Mouse (Mus musculus) frontal cortex, postnatal 10 days (tissue): ENCODE data around the gene Kctd2.
"Not testable (repeated sequence)": the region's sequence is repeated elsewhere in the genome, so short reads cannot be mapped to it uniquely, and the experiment has no call there.

Source experiments
- DNase-seq, 2 experiments: peaks; one replicate each; pipeline ENCODE4 v3.0.0; 2022; ENCODE audit warnings: low spot score in 2 of 2, mixed read lengths in 1 of 2

Gene Kctd2

DNA sequence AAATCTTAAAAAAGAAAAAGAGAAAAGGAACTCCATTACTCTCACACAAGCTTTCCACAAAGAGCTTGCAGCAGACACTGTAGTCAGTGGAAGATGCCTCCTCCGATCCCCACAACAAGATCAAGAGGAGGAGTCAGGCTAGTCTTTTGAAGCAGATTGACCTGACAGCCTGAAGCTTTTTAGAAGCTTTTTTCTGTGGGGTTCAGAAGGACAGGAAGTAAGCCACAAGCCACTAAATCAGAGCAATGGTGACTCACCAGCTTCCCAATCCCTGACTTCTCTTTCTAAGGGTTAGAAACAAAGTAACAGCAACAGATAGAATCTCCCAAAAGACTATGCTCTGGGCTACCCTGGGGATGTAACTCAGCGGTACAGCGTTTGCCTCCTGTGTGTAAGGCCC lies 19.4 kb downstream of the Kctd2 start:
- DNase-seq = no peak

DNA sequence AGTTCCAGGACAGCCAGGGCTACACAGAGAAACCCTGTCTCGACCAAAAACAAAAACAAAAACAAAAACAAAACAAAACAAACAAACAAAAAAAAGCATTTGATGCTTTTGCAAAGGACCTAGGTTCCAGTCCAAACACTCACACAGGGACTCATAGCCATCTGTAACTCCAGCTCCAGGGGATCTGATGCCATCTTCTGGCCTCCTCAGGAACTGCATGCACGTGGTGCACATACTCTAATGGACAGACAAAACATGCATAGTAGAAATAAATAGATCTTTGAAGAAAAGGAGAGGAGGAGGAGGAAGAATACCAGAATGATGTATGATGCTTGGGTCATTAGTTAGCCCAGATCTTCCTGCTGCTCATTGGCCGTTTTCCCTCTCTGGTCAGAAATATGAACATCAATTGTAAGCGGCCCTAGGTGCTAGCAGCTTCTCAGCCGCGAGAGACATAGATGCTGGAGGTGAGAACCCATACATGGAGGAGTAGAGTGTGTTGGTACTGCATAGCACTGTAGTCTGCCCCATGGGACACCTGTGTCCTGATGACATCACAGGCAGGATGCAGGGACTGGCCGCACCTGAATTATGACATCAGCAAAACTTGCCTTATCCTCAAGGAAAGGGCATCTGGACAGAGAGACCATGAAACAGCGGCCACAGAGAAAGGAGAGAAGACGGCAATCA lies 20.1 kb downstream of the Kctd2 start, which contains the start of gene Trim80:
Gene Trim80 (plus strand): TSS at position 640 of the 690 bp plus-strand sequence.
- no peak for DNase-seq

DNA sequence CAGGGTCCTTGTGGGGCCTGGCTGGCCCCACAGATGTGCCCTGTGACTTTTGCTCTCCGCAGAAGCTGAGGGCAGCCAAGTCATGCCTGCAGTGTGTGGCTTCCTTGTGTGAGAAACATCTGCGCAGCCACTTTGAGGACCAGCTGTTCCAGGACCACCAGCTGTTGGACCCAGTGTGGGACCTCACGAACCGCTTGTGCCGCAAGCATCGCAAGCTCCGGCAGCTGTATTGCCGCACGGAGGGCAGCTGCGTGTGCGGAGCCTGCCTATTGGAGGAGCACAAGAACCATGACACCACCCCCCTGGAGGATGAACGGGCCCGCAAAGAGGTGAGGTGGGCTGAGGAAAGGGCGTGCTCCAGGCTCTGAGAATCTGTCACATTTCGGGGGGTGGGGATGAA lies 21.5 kb downstream of the Kctd2 start:
- no peak for DNase-seq

DNA sequence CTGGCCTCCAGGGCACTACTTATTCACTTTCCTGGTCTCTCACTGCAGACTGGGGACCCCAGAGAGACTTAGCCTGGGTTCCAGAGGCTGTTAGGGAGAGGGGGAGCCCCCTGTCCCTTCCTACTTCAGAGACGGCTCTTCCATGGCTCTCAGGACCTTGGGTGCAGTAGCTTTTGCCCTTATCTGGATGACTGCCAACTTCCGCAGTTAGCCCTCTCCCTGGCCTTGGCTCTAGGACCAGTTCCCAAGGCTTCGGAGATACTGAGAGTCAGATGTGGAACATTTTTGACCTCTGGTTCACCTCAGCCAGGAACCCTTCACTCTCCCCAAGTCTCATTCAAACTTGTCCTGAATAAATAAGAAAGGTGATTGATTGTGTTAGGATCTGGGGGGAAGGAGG lies 27.0 kb downstream of the Kctd2 start:
- DNase-seq = no peak

DNA sequence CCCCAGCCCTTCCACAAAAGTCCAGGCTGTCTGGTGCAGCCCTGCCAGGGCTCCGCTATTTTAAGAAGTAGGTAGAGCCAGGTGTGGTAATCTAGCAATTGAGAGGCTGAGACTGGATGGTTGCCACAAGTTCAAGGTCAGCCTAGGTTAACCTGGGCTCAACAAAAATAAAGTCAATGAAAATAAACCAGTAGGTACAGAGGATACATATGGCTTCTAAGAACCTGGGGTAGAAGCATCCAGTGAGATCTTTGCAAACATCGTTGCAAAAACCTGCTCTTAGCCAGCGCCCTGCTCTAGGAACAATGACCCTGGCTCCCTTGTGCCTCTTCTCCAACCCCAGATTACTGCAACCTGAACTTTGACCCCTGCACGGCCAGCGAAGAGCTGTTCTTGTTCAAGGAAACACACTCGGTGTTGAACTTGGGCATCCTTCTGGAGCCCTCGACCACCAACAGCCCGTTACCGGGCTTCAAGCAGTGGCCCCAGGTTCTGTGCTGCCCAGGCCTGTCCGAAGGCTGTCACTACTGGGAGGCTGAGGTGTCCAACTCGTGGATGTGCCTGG lies 27.5 kb downstream of the Kctd2 start:
- no peak for DNase-seq

DNA sequence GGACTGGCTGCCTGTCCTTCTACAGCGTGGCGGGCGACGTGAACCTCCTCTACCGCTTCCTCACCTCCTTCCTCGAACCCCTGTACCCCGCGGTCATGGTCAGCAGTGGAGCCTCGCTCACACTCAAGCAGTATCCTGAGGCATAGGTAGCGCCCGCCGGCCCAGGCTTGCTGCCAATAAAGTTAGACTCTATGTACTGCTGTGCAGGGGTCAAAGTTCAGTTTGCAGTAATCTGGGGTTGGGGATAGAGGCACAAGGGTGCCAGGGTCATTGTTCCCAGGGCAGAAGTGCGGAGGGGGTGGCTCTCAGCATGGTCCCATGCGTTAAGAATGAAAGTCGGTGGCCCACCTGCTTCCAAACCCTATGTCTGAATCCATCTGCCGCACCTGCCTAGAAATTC lies 28.1 kb downstream of the Kctd2 start:
- DNase-seq = no peak

DNA sequence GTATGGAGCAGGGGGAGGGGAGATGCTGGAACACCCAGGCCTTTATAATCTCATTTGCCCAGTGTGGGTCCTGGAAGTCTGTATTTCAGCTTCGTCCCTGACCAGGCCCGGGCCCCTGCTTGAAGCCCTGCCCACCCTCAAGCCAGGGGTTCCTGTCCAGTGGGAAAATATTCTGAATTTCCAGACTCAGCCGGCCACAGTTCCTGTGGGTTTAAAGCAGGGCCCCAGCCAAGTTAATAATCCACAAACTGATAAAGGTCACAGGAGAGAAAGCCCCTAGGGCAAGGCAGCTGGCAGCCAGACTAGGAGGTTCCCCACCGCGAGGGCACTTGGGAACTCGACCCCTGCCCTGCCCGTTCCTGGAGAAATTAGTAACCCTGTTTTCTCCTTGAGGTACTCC lies 29.1 kb downstream of the Kctd2 start:
- no peak for DNase-seq

DNA sequence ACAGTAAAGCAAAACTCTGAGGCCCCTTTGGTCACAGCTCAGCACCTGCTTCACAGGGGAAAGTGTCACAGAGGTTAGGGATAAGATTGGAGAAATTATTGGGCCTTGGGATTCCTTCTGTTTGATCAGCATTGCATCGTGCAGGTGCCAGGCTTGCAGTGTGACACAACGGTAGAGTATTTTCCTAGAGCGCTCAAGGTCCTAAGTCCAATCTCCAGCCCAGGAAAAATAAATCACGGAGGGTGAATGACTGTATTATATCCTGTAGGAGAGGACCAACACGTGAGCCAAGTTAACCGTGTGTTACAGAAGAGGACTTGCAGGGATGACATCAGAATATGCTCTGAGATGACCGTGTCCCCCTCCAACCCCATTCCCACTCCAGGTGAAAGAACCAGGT lies 30.2 kb downstream of the Kctd2 start:
- no peak for DNase-seq

DNA sequence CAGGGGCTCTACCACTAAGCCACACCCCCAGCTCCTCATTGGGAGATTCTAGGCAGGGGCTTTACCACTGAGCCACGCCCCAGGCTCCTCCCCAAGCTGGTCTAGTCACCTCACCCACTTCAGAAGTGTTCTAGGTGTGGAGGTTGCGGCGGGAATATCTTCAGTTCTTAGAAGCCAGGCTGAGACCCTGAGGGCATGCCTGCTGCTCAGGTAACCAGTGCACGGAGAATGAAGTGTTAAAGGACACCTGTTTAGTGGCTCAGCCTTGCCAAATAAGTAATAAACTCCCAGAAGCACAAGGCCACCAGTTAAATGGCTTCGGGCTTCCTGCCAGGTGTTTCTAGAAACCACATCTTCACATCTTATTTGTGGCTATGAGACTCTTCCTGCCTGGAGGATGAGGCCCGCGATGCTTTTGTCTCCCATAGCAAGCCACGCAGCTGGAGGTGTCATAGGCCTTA lies 31.9 kb downstream of the Kctd2 start:
- no peak for DNase-seq

DNA sequence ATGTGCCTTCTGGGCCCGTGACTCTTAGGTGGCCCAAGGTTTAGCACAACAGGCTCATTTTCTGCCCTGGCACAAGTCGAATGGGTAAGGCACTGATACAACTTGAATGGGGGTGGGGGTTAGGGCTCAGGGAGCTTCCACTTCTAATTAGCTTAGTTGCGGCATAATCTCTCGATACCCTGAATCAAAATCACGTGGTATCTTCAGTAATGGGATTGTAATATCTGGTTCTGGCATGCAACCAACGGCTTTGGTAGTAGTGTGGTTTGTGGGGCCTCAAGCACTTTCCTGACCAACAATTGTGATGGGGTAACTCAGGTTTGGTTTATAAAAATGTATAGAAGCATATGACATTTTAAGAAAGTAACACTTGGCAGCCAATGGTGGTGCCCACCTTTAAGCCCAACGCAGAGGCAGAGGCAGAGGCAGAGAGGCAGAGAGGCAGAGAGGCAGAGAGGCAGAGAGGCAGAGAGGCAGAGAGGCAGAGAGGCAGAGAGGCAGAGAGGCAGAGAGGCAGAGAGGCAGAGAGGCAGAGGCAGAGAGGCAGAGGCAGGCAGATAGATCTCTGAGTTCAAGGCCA lies 32.4 kb downstream of the Kctd2 start:
- DNase-seq = no peak

DNA sequence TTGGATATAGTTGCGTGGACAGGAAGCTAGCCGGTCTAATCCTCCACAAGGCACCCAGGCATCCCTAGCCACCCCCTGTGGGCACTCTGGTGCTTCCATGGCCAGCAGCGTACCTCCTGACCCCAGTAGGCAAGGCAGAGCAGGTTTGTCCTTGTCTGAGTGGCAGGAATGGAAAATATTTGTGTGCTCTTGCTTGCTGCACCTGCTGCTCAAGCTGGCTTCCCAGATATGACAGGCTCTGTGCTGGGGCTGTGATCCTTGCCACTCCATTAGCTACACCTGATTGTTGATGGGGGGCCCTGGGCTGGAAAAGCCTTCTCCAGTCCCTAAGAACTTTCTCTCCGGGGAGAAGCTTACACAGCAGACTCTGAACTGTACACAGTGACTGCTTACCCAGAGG lies 33.4 kb downstream of the Kctd2 start:
- DNase-seq = no peak

DNA sequence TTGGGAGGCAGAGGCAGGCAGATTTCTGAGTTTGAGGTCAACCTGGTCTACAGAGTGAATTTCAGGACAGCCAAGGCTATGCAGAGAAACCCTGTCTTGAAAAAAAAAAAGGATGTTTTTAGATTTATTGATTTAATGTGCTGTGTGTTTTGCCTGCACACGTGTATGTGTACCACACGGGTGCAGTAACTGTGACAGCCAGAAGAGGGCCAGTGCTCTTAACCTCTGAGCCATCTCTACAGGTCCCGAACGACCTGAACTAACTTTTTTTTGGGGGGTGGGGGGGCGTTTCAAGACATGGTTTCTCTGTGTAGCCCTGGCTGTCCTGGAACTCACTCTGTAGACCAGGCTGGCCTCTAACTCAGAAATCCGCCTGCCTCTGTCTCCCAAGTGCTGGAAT lies 34.9 kb downstream of the Kctd2 start:
- not testable (repeated sequence) for DNase-seq

DNA sequence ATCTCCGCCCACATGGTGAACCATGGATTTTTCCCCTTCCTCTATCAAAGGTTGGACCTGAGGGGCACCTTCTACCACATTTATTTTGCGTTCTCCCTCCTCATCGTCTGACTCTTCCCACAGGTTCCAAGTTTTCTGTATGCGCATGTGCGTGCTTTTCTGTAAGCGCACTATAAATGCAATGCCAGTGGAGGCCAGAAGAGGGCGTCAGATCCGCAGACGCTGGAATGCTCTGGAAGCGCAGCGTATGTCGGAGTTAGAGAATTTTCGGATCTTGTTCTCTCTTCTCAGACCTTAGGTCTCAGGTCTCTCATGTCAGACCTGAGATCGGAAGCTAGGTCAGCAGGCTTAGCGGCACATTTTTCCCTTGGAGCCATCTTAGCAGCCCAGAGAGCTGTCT lies 35.7 kb downstream of the Kctd2 start:
- DNase-seq = no peak

DNA sequence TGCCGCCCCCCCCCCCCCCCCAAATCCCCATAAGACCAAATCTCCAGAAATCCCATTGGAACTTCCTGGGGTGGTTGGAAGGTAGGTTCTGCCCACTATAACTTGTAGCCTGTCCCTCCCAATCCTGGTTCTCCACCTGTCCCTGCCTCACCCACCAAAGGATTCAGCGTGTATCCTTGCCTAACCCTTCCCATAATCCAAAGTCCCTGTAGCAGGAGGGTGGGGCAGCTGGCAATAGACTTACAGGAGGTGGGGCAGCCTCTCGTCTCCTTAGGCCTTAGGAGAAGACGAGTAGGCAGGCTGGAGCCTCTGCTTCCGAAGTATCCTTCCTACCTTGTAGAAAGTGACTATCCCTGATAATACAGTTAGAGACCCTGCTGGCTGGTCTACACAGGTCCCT lies 36.3 kb downstream of the Kctd2 start:
- DNase-seq = no peak

DNA sequence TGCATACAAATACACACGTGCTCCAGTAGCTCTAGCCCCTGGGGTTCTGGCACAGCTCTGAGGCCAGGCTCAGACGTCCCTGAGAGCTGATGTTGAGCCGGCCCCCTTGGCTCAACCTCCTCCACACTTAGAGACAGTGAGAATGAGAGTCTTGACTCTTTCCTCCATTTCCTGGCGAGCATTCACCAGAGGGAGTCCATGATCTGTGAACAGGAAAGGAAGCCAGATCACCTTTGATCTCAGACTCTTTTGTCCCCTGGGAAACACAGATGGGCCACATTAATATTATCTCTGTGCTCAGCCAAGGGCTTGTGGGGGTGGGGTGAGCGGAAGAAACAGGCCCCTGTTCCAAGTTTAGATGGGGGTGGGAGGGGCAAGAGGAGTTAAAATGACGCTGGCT lies 37.5 kb downstream of the Kctd2 start:
- DNase-seq = no peak

DNA sequence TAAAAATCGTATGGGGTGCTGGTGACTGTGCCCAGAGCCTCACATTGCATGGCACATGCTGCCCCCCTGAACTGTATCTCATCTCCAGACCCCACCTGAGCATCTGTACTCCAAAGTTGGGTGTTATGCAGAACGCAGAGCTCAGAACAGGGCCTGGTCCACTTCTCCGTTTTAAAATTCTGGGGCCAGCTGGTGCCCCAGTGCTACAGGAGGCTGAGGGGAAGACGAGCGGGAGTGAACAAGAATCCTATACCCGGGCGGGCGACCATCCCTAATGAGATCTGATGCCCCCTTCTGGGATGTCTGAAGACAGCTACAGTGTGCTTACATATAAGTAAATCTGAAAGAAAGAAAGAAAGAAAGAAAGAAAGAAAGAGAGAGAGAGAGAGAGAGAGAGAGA lies 41.0 kb downstream of the Kctd2 start:
- DNase-seq = no peak

DNA sequence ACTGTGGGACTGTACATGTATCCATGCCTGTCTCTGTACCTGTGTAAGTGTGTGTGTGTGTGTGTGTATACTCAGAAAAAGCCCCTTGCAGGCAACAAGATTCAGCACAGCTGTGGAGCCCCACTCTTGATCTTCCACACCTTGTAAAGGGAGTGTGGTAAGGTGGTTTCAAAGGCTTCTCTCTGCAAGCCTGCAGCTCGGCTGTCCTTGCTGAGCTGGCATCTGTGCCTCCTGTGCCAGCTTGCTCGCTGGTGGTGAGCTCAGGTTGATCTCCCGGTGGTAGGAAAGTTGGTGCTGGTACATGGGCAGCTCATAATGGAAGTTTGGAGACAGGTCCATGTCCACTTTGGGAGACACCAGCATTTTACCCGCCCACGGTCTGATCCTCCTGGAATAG lies 41.9 kb downstream of the Kctd2 start:
- no peak for DNase-seq

DNA sequence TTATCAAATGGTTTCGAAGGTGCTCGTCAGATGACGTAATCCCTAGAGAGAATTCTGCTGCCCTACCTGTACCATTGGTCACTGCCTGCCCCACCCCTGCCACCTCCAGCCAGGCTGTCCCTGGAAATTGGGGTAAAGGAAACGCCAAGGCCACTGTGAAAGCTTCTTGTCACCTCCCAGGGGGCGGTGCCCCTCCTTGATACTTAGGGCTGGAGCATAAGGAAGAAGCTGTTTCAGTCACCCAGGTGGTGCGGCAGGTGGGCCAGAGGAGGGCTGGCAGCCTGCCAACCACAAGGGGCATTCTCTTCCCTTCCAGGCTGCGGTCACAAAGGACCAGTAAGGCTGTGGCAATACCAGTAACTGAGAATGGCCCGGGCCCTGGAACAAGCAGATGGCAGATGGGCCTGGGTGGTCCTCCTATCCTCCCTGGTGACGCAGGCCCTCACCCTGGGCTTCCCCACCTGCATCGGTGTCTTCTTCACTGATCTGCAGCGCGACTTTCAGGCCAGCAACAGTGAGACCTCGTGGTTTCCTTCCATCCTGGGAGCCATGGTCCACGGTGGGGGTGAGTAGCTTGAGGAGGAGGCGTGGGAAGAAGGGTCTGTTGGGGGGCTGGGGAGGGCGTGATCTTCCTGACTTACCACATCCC lies 42.4 kb downstream of the Kctd2 start, which contains the start of gene Slc16a5:
Gene Slc16a5 (plus strand): TSS at position 232 of the 649 bp plus-strand sequence.
- no peak for DNase-seq

DNA sequence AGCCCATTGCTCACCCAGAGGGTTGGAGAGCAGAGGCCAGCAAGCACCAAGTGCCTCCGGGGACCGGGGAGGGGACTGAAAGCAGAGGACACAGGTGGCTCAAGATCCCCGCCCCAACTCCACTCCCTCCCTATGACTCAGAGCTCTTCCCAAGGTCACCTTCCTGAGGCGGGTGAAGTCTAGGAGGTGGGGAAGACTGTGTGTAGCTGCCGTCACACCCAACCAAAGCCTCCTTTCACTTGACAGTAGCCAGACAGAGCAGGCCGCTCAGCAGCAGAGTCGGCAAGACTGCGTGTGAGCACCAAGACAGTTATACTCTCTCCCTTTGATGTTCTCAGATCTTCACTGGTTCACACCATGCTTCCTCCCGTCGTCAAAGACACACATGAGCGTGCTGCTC lies 43.5 kb downstream of the Kctd2 start:
- DNase-seq = no peak

DNA sequence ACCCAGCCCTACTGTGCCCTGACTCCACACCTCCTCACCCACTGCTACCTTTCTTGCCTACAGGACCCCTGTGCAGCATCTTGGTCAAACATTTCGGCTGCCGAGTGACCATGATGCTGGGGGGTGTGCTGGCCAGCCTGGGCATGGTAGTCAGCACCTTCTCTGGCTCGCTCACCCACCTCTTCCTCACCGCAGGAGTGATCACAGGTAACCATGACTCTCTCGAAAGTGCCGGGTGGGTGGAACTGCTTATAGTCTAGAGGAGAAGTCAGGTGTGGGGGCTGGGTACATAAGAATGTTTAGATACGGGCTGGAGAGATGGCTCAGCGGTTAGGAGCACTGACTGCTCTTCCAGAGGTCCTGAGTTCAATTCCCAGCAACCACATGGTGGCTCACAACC lies 44.9 kb downstream of the Kctd2 start:
- DNase-seq = no peak

DNA sequence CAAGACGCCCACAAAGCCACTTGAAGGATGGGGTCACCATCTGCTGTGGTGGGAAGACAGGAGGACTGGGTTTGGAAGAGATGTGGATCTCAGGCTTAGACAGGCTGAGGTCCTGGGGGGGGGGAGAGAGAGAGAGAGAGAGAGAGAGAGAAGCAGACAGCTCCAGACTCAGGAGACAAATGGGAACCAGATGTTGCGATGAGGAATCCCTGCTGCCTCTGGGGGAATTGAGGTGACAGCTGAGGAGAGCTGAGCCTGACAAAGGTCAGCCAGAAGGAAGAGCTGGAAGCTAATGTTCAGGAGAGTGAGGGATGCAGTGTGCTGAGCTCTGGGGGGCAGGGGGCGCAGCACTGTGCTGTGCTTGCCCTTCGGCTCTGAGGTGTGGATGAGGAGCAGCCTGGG lies 47.3 kb downstream of the Kctd2 start:
- no peak for DNase-seq

DNA sequence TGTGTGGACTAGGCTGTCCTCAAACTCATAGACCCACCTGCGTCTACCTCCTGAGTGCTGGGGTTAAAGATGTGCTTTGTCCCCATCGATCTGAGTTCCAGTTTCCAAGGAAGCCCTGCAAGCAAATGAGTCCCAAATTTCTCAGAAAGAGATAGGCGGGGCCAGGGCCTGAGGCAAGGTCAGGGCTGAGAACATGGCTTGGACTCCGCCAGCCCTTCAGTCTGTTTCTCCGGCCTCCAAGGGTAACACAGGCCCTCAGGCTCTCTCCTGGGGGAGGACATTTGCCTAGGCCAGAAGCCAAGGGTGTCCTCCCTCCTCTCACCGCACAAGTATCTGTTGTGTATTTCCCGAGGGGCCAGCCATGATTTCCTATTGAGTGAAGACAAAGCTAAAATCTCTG lies 52.3 kb downstream of the Kctd2 start:
- no peak for DNase-seq
